Mouse (Mus musculus): ENCODE results near the gene Olfr792.

The Olfr792 gene

GRCm38 (mm10) chr10:129538862-129539261, at the start of gene Olfr792:
Olfr792 (plus strand) TSS chr10:129539162.
- no peak for DNase-seq (ENCODE audit: low spot score)

- no peak for DNase-seq (ENCODE audit: low spot score)
These were observed 48.9 kb upstream of the Olfr792 start for GRCm38 (mm10) chr10:129490101-129490500.

- no peak for DNase-seq (ENCODE audit: low spot score)
These were observed 40.8 kb upstream of the Olfr792 start, which contains the start of gene Olfr790 for GRCm38 (mm10) chr10:129498192-129498591. Olfr790 (plus strand) TSS chr10:129498492.

GRCm38 (mm10) chr10:129521492-129521891, 17.5 kb upstream of the Olfr792 start, which contains the start of gene Olfr791:
Olfr791 (plus strand) TSS chr10:129521792.
- DNase-seq (ENCODE audit: low spot score) = no peak

- DNase-seq (ENCODE audit: low spot score) = no peak
These were observed 10.4 kb downstream of the Olfr792 start for GRCm38 (mm10) chr10:129549354-129549753.

- DNase-seq (ENCODE audit: low spot score) = no peak
These were observed 28.4 kb downstream of the Olfr792 start, which contains the start of gene Olfr794 for GRCm38 (mm10) chr10:129567355-129567754. Olfr794 (plus strand) TSS chr10:129567655.

GRCm38 (mm10) chr10:129577066-129577465, 38.1 kb downstream of the Olfr792 start:
- no peak for DNase-seq (ENCODE audit: low spot score)

Measured in ovary, adult 18-20 months (tissue).